Mouse (Mus musculus): ENCODE measurements at regions not wholly inside any gene's neighbourhood (a gene's known extent, or its start where the extent isn't known, plus 50 kb on each side); places are given as distances from the start of the nearest gene placed in this dataset.
"Not testable (repeated sequence)": the region's sequence is repeated elsewhere in the genome, so short reads cannot be mapped to it uniquely, and the experiment has no call there.

DNA sequence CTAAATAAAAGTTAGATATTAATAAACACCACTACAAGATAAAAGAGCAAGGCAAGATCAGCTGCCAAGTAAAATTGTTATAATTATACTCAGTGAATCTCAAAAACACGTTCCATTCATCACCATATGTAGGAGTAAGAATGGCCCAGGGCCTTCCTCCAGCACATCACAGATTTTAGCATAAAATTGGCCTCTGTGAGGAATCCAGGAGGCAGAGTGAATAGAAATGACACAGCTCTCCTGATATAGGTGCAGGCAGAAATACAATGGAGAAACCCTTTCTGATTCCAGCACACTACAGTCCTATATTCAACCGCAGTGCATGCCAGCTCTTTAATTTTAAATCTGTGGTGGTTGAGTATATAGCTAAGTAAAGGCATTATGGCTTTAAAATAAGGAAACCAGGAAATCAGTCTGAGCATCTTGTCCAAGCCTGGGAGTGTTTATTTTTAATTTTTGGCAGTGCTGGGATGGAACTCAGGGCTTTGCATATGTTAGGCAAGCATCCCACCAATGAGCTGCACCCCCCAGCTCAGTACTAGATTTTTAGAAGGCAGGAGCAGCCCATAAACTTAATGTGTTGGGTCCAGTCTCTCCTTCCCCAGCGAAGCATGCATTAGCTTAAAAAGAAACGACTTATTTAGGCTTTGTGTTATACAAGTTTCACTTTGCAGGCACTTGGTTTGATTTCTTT lies 158.3 kb upstream of the Ptprz1 start:
- in situ Hi-C loops (cut with MboI, MseI) = no loop called here

DNA sequence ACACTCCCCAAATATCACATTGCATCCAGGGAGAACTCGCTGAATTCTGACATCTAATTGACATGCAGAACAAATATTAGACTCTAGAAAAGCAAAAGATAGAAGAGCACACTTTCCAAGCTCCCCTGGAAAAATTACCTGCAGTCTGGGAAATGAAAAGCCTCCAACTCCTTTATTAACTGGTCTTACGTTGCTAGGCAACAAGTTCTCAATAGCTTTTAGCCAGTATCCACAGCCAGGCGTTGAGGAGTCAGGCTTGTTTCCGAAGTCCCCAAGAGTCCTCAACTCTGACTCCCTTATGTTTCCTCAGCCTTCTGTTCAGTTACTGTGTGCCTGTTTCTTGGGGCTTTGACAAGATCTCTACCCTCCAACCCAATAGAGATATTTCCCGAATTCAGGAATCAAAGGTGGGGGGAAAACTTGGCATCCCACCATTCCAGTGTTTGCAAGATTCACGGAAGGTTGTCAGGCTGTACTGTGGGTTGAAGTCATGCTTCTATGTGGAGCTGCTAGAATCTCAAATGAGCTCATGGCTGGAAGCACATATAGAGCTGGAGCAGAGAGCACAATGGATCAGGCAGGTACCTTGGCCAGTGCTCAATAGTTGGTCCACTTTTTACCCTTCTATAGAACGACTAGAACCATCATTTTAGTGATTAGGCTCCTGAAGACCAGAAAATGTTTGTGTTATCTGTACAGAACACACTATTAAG lies 159.0 kb upstream of the Ptprz1 start:
- in situ Hi-C loops (cut with MboI, MseI) = no loop called here

DNA sequence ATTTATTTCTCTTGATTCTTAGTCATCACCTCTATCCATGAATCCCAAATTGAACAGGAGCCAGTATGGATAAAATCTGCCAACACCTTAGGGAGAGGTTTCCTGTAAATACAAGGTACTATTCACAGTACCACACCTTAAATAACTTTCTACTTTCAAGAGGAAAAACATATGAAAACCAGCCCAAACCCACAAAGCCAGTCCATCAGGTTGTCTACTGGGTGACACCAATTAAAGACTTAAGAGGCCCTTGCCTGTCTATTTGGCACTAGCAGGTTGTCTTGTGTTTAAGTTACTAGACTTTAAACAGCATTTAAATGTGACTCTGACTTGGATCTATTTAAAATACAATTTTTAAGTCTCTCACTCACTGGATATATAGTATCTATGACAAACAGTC lies 177.1 kb upstream of the Ptprz1 start:
- in situ Hi-C loops (cut with MboI, MseI) = no loop called here

DNA sequence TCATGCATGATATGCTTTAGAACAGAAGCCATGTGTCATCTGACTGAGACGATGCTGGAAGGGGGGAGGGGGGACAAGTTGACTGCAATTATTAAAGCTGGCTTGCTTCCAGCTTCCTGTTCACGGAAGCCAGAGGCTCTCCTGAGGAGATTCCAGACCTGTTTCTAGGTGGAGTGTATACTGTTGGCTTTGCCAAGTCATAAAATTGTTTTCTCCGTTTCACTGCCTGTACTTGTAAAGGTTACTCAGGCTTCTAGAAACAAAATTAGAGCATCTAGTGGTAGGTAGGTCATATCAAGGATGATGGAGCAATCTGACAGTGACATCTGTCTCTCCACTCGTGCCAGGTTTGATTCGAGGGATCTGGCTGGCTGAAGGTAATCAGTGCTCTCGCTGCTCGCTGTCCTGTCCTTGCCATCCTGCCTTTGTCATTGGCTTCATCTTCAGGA lies 186.6 kb upstream of the Ptprz1 start:
- in situ Hi-C loops (cut with MboI, MseI) = no loop called here

DNA sequence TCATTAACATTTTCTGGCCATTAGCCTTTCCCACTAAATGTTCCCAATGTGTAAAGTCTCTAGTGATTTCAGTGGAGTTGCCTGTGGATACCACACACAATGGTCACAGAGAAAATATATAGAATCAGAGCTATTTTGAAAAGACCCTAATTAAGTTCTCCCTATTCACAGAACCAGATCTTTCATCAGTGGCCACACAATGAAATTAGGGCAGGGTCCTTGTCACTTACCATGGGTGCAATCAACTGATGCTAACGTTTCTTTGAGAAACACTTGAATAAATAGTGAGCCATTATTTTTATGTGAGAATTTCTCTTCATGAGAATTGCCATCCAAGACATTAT lies 200.7 kb upstream of the Ptprz1 start:
- in situ Hi-C loops (cut with MboI, MseI) = loop anchor here (10.0 kb wide), 1 partner anchor 470 kb away; no protein-coding TSS in a partner anchor

DNA sequence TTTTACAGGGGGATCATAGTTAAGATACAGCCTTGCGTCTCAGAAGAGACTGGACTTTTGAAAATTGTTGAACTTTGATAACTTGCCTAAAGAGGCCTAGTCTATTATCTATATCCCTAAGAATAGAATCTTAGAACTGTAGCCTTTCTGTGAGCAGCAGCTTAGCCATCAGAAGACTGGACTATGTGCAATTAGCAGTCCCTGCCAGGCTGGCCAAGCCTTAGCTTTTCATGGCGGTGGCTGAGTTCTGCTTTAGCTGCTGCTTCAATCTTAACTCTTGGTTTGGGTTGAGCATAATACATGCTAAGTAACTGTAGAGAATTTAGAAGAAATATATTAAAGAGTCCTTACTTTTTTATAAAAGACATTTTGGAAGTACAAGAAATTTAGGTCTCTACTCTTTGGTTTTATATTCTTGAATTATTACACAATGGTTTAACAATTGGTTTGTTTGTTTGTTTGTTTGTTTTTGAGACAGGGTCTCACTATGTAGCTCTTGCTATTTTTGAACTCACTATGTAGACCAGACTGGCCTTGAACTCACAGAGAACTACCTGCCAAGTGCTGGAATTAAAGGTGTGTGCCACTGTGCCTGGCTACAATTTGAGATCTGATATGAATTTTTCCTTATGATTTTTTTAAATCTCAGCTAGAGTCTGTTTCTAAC lies 201.2 kb upstream of the Ptprz1 start:
- in situ Hi-C loops (cut with MboI, MseI) = loop anchor here (10.0 kb wide), 1 partner anchor 471 kb away; no protein-coding TSS in a partner anchor

DNA sequence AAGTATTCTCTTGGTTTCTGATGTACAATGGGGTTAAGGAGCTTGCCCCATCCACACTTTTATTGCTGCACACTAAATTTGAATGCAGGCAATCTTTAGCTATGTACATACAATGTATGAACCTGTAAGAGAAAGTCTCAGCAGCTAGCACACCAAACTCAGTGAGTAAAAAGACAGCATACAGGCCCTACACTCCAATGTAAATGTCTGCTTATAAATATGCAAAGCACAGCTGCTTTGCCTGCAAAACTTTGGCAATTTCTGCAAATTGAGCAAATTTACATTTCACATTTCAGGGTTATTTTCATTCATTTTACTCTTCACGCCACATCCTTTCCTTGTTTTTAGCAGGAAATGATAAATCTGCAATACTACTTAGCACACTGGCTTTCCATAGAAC lies 203.8 kb upstream of the Ptprz1 start:
- in situ Hi-C loops (cut with MboI, MseI) = loop anchor here (10.0 kb wide), 1 partner anchor 473 kb away; no protein-coding TSS in a partner anchor

DNA sequence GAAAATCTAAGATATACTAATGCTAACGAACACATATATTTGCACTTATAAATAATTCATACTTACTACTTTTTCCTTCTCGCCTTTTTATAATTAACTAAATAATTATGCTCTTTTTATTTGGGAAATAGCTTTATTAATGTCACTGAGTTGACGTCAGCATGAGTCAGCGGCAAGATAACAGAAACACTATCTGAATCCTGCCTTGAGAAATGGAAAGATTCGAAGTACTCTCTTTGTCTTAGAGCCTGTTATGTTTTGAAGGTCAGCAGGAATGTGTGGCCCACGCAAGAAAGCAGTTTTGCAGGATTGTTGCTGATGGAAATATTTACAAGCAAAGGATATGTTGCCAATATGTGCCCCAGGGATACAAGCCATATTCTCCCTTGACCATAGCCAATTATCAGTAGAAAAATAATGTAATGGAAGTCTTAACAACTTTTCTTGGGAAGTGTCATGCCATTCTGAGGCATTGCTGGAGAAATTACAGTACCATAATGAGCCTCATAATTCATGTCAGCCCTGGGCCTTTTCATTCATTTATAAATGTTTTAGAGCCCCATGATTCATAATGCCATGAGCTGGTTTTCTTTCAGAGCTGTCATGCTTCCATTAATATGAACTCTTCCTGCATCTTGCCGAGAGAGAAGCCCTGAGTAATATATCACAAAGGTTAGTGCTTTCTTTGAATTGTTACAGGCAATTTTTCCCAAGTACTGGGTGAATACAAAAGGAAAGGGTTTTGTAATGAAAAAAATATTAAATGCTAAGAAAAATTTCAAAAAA lies 206.9 kb upstream of the Ptprz1 start:
- in situ Hi-C loops (cut with MboI, MseI) = no loop called here

DNA sequence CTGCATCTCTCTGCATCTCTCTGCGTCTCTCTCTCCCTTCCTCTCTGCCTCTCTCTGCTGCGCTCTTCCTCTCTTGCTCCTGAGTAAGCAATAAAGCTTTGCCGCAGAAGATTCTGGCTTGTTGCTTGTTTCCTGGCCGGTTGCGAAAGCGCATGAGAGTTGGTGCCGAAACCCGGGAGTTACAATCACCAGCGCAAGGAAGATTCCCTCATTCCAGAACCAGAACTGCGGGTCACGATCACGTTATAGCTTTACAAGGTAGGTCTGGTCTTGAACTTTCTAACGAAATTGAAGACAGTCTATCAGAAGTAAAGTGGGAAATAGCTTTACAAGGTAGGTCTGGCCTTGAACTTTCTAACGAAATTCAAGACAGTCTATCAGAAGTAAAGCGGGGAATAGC lies 217.9 kb upstream of the Ptprz1 start:
- in situ Hi-C loops (cut with MboI, MseI) = not testable (repeated sequence)

DNA sequence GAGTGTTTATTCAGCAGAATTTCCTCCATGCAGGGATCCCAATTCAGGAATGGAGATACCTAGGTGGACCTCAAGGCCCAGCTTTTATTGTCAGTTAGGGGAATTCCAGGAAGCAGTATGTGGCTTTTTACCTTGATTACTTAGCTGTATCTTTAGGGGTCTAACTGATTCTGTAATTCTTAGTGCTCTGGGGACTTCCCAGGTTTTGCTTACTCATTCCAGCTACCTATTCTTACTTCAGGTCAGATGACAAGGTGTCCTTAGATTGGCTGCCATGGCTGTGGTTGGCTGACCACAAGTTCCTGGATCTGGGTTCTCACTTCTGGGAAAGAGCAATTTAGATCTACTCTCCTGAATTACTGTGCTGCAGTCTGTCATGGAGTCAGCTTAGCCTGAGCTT lies 235.2 kb upstream of the Ptprz1 start:
- in situ Hi-C loops (cut with MboI, MseI) = no loop called here

DNA sequence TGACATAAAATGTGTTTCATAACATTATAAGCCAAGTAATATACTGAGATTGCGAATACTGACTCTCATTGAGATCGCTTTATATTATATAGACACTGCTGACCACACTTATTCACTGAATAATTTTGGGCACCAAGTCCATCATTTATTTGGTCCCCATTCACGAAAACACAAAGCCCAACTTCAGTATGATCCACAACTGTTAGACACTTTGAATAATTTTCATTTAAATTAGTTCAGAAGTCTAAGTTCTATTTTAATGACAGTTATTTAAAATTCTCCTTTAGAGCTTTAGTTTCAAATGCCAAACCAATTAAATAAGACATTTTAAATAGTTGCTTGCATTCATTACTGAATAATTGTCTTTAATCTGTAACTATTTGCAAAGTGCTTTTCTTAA lies 240.2 kb upstream of the Ptprz1 start:
- in situ Hi-C loops (cut with MboI, MseI) = no loop called here

DNA sequence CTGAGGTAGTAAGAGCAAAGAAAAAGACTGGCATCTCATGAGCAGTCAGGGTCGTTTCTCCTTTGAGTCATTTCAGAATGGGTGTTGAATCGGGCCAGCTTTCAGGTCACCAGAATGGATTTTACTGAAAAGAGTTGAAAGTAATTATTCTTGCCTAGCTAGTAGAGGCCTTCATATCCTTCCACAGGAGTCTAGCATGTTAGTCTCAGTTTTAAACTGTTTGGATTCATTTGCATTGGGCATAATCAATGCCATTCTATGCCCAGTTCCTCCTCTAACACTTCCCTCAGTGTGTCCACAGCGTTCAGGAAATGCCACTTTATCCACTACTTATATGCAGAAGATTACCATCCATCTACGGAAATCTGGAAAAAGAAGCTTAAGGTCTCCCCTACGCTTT lies 240.6 kb upstream of the Ptprz1 start:
- in situ Hi-C loops (cut with MboI, MseI) = no loop called here

DNA sequence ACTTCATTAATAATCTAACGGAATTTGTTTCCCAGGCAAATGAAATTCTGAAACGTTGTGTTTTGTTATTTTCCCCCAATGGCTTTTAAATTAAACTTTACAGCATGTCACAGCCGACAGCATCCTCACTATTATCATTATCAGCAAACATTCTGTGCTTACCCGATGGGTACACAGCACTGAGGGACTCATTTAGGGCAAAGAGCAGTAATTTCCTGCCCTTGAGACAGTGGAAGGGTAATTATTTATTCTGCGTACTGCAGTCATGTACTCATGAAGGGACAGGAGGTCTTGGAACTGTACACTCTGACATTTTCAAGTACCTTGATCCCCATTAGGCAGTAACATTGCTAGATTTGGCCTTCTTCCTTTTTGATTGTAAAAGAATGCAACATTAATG lies 235.5 kb upstream of the Fam3c start:
- in situ Hi-C loops (cut with MboI, MseI) = no loop called here

DNA sequence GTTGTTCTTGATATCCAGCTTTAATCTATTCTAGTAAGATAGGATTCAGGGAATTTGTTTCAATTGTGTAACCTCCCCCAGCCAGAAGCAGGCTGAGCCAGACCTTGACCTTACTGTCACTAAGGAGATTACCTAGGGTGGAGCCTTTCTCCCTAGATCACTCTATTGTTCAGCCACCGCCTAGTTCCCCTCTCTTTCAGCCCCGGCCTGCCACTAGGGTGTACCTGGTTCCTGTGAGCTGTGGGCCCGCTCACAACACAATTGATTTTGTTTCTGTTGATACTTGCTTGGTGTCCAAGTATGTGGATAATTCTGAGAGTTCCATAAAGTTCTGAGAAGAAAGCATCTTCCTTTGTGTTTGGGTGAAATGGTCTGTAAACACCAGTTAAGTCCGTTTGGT lies 228.8 kb upstream of the Fam3c start:
- in situ Hi-C loops (cut with MboI, MseI) = no loop called here

DNA sequence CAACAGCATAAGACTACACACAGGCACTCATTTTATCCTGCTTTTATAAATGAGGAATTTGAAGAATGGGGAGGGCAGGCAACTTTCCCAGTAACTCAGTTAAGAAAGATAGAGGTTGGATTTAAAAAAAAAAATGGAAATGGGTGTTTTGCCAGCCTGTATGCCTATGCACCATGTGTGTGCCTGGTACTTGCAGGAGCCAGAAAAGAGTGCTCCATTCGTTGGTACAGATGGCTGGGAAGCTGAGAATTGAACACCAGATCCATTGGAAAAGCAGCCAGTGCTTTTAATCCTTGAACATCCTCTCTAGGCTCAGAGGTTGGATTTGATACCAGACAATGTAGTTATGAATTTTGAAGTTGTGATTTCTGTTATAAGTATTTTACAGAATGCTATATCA lies 216.9 kb upstream of the Fam3c start:
- in situ Hi-C loops (cut with MboI, MseI) = no loop called here

DNA sequence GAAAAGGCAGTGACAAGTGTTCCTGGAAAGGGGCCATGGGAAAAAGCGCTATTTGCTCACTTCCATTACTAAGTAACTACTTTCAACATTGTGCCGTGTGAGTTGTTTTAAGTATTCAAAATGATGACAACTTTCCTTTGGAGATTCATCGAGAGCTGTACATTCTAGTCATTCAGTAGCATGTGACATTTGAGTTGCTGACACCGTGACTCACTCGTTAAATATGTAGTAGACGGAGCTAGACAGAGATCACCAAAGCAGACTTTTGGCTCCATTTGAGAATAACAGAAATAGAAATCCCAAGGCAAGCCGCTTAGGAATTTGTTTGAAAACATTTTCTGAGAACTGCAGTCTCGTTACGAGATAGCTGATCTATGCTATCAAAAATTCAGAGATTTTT lies 211.8 kb upstream of the Fam3c start:
- in situ Hi-C loops (cut with MboI, MseI) = no loop called here

DNA sequence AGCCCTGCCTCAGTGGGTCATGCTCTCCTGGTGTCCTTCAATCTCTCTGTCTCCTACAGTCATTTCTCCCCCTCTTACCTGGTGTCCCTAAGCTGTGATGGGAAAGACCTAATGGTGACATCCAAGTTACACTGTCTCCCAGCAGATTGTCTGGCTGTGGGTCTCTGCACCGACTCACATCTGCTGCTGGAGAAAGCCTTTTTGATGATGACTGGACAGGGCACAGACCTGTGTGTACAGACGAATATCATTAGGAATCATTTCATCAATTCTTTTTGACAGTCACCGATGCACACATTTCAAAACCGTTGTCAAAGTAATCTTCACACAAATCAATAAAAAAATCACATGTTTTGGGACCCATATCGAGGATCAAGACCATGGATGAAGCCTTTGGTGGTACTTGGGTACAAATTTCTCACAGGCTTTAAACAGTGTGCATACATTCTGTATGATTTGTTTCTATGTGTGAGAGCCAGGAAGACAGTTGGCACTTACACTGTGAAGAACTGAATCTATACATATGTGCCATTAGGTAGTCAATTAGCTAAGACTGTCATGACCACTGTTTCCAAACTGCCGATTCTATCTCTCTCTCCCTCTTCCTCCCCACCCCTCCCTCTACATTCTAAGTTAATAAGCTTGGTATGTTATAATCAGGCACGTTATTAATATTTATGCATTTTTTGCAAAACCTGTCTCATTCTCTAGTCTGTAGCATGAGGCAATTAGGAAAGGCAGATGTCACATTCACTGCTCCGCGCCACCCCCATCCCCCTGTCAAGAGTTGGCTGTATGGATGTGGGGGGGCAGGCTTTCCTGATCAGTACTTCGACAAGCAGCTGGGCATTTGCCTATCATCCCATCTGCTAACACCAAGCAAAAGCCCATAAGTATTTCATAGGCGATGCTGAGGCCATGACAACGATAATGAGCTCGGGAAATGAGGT lies 192.5 kb upstream of the Fam3c start:
- in situ Hi-C loops (cut with MboI, MseI) = no loop called here

DNA sequence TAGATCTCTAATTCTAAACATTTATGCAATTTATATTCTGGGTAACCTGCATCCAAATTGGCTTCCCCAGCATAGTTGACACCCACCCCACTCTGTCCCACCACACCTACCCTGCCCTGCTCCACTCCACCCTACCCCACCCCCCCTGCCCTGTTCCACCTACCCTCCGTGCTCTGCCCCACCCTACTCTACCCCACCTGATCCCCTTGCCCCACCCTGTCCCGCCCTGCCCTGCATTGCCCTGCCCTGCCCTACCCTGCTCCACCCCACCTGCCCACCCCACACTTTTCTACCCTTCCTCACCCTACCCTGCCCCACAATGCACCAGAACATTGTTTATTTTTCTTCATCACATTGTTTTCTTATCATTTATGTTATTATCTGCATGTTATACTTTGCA lies 185.6 kb upstream of the Fam3c start:
- in situ Hi-C loops (cut with MboI, MseI) = no loop called here

DNA sequence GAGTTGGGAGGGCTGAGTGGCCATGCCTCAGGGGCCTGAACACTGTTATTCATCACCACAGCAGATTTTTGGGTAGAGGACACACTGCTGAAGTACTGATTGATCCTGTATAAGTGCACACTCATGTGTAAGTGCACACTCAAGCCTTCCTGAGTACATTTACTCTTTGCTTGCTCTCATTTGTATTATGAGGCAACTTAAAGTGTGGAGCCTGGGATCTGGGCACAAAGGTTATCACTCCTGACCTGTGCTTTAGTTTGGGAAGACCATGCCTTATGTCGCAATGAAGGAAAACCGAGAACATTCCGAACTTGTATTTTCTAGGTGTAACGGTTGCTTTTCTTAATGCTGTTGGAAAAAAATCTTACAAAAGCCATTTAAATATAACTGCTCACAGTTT lies 182.2 kb upstream of the Fam3c start:
- in situ Hi-C loops (cut with MboI, MseI) = no loop called here

DNA sequence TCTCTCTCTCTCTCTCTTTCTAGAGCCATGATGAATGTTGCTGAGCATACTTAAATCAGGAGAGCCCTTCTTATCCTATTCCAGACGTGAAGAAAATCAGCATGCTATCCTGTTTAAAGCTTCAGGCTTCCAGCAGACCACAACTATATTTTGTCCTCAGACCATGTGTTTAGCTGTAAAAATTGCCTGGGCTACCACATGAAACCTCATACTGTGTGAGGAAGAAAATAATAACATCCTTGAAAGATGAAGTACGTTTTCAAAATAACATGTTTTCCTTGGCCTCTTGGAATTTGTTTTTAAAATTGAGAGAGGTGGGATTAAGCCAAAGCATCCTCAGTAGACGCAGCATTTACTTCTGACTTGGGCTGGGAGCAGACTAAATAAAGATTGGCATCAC lies 168.3 kb upstream of the Fam3c start:
- in situ Hi-C loops (cut with MboI, MseI) = no loop called here

Data from regulatory T cell (primary cell).